Mouse (Mus musculus): ENCODE measurements at regions not wholly inside any gene's neighbourhood (a gene's known extent, or its start where the extent isn't known, plus 50 kb on each side); places are given as distances from the start of the nearest gene placed in this dataset.

DNA sequence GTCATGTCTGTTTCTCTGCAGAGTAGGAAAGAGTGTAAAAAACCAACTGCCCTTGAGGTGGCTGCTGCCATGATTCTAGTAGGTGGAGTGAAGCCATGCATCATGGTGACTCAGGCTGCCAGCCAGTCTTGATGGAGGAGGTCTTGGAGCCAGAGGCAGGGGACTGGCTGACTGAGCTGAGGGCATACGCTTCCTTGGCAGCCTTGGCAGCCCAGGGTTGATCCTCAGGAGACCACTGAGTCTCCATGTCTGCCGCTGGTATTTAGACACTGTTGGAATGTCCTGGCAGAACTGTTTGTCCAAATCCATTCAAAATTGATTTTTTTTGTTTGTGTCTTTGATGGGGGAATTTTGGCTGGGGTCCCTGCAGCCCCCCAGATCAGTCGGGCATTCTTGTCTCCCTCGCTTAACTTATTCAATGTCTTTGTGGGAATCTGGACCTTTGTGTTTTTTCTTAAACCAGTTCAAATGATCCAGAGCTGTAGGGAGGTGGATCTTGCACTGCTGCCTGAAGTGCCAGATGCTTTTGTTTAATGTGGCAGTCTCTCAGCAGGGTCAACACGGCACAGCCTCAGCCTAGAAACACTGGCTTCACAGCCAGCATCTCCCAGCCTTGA, 139.0 kb downstream of the 1500009L16Rik start:
- Histone ChIP-seq H3K4me3 (ENCODE audit: insufficient read depth, low read depth, low read length) (no peak overlapping the region), H3K4me1 (ENCODE audit: control insufficient read depth, insufficient read depth, low read length) (no peaks in the 10 kb centered on the region; the same call in 1 of the 2 replicates), H3K27ac (replicated peaks; ENCODE audit: insufficient read depth, low read depth, low read length) (no peak overlapping the region), H3K9ac (ENCODE audit: low read depth, low read length) (no peak overlapping the region), H3K36me3 (ENCODE audit: control insufficient read depth, insufficient read depth, low read length) (no peaks in the 10 kb centered on the region), H3K27me3 (ENCODE audit: control insufficient read depth, insufficient read depth, low read length) (no peaks in the 10 kb centered on the region), H3K79me2 (ENCODE audit: control insufficient read depth, insufficient read depth, low read length) (no peaks in the 10 kb centered on the region)
- TF ChIP-seq POLR2A (IDR thresholded peaks at IDR 0.05; ENCODE audit: extremely low read depth, insufficient read depth, low read length) (no peak), CTCF (IDR thresholded peaks at IDR 0.05; ENCODE audit: low read depth, low read length) (no peak)
- DNase-seq (ENCODE audit: extremely low read depth, low read depth, low spot score) = no peak
- WGBS = 42% methylated on average over 5 of the region's 5 CpGs

- H3K27me3 ChIP-seq (ENCODE audit: control insufficient read depth, insufficient read depth, low read length) = no peaks in the 10 kb centered on the region
- 79% methylated on average over 8 of the region's 8 CpGs for WGBS
- no peaks in the 10 kb centered on the region for H3K4me1 ChIP-seq (ENCODE audit: control insufficient read depth, insufficient read depth, low read length)
- H3K36me3 ChIP-seq (ENCODE audit: control insufficient read depth, insufficient read depth, low read length) = no peaks in the 10 kb centered on the region
- no peaks in the 10 kb centered on the region for H3K79me2 ChIP-seq (ENCODE audit: control insufficient read depth, insufficient read depth, low read length)
- no peak overlapping the region for H3K4me3 ChIP-seq (ENCODE audit: insufficient read depth, low read depth, low read length)
- H3K9ac ChIP-seq (ENCODE audit: low read depth, low read length) = no peak overlapping the region
- DNase-seq (ENCODE audit: extremely low read depth, low read depth, low spot score) = no peak
- no peak overlapping the region for H3K27ac ChIP-seq (replicated peaks; ENCODE audit: insufficient read depth, low read depth, low read length)
- no peak for TF ChIP-seq CTCF (IDR thresholded peaks at IDR 0.05; ENCODE audit: low read depth, low read length)
- no peak for TF ChIP-seq POLR2A (IDR thresholded peaks at IDR 0.05; ENCODE audit: extremely low read depth, insufficient read depth, low read length)
These were observed 141.9 kb downstream of the 1500009L16Rik start for GRCm38 (mm10) chr10:83864591-83864990.

- Histone ChIP-seq H3K27me3 (ENCODE audit: control insufficient read depth, insufficient read depth, low read length) (no peaks in the 10 kb centered on the region), H3K4me1 (ENCODE audit: control insufficient read depth, insufficient read depth, low read length) (no peaks in the 10 kb centered on the region), H3K79me2 (ENCODE audit: control insufficient read depth, insufficient read depth, low read length) (no peaks in the 10 kb centered on the region), H3K4me3 (ENCODE audit: insufficient read depth, low read depth, low read length) (no peak overlapping the region), H3K36me3 (ENCODE audit: control insufficient read depth, insufficient read depth, low read length) (no peaks in the 10 kb centered on the region), H3K9ac (ENCODE audit: low read depth, low read length) (no peak overlapping the region), H3K27ac (replicated peaks; ENCODE audit: insufficient read depth, low read depth, low read length) (no peak overlapping the region)
- WGBS = 67% methylated on average over 5 of the region's 5 CpGs
- TF ChIP-seq CTCF (IDR thresholded peaks at IDR 0.05; ENCODE audit: low read depth, low read length) = no peak
- no peak for TF ChIP-seq POLR2A (IDR thresholded peaks at IDR 0.05; ENCODE audit: extremely low read depth, insufficient read depth, low read length)
- no peak for DNase-seq (ENCODE audit: extremely low read depth, low read depth, low spot score)
These were observed 143.3 kb downstream of the 1500009L16Rik start for GRCm38 (mm10) chr10:83865929-83866328.

GRCm38 (mm10) chr10:83871736-83872400, 149.2 kb downstream of the 1500009L16Rik start:
- H3K79me2 ChIP-seq (ENCODE audit: control insufficient read depth, insufficient read depth, low read length) = no peaks in the 10 kb centered on the region
- H3K4me1 ChIP-seq (ENCODE audit: control insufficient read depth, insufficient read depth, low read length) = no peaks in the 10 kb centered on the region
- H3K4me3 ChIP-seq (ENCODE audit: insufficient read depth, low read depth, low read length) = no peak overlapping the region
- H3K36me3 ChIP-seq (ENCODE audit: control insufficient read depth, insufficient read depth, low read length) = no peaks in the 10 kb centered on the region
- no peak overlapping the region for H3K27ac ChIP-seq (replicated peaks; ENCODE audit: insufficient read depth, low read depth, low read length)
- no peak for TF ChIP-seq CTCF (IDR thresholded peaks at IDR 0.05; ENCODE audit: low read depth, low read length)
- no peak for TF ChIP-seq POLR2A (IDR thresholded peaks at IDR 0.05; ENCODE audit: extremely low read depth, insufficient read depth, low read length)
- WGBS = 69% methylated on average over 4 of the region's 4 CpGs
- no peak for DNase-seq (ENCODE audit: extremely low read depth, low read depth, low spot score)
- H3K9ac ChIP-seq (ENCODE audit: low read depth, low read length) = no peak overlapping the region
- H3K27me3 ChIP-seq (ENCODE audit: control insufficient read depth, insufficient read depth, low read length) = no peaks in the 10 kb centered on the region

- H3K36me3 ChIP-seq (ENCODE audit: control insufficient read depth, insufficient read depth, low read length) = no peaks in the 10 kb centered on the region
- TF ChIP-seq CTCF (IDR thresholded peaks at IDR 0.05; ENCODE audit: low read depth, low read length) = no peak
- TF ChIP-seq POLR2A (IDR thresholded peaks at IDR 0.05; ENCODE audit: extremely low read depth, insufficient read depth, low read length) = no peak
- no peak overlapping the region for H3K4me3 ChIP-seq (ENCODE audit: insufficient read depth, low read depth, low read length)
- H3K4me1 ChIP-seq (ENCODE audit: control insufficient read depth, insufficient read depth, low read length) = no peaks in the 10 kb centered on the region
- DNase-seq (ENCODE audit: extremely low read depth, low read depth, low spot score) = no peak
- no peak overlapping the region for H3K27ac ChIP-seq (replicated peaks; ENCODE audit: insufficient read depth, low read depth, low read length)
- H3K79me2 ChIP-seq (ENCODE audit: control insufficient read depth, insufficient read depth, low read length) = no peaks in the 10 kb centered on the region
- no peaks in the 10 kb centered on the region for H3K27me3 ChIP-seq (ENCODE audit: control insufficient read depth, insufficient read depth, low read length)
- H3K9ac ChIP-seq (ENCODE audit: low read depth, low read length) = no peak overlapping the region
- 71% methylated on average over 2 of the region's 2 CpGs for WGBS
These were observed 156.1 kb downstream of the 1500009L16Rik start for GRCm38 (mm10) chr10:83878745-83879144.
